Mouse (Mus musculus) forebrain, embryonic 11.5 days (tissue): Measurements from ENCODE around the gene Ankrd65. TPM values are rescaled to one million over a fixed set of nuclear protein-coding genes. Genes with fewer than 3 reads are reported as not detected.

Source experiments
- ATAC-seq: fragments of 200-750 bp; cut with Nextera tagmentation; replicated peaks from 2 replicates; pipeline ENCODE4 v1.8.0; 2017; ENCODE audit warnings: moderate TSS enrichment; ENCODE audit not compliant: low FRiP score
- DNase-seq: peaks from one replicate; pipeline ENCODE4 v3.0.0-alpha.2; 2017; ENCODE audit warnings: low spot score
- H3K27ac ChIP-seq: fragments of 300-500 bp; sonication (generic); 2 replicates; pipeline ENCODE4 v1.5.1; 2014; ENCODE audit warnings: low read depth, low read length
- H3K27me3 ChIP-seq: fragments of 300-500 bp; sonication (generic); 2 replicates; pipeline ENCODE4 v1.6.1; 2014; ENCODE audit warnings: mild to moderate bottlenecking, low read length, mixed read lengths; ENCODE audit not compliant: control insufficient read depth, insufficient read depth
- H3K36me3 ChIP-seq: fragments of 300-500 bp; sonication (generic); 2 replicates; pipeline ENCODE4 v1.6.1; 2014; ENCODE audit warnings: mild to moderate bottlenecking, low read length, moderate library complexity, mixed read lengths; ENCODE audit not compliant: control insufficient read depth, insufficient read depth
- H3K4me1 ChIP-seq: fragments of 300-500 bp; sonication (generic); replicated peaks from 2 replicates; pipeline ENCODE4 v1.6.1; 2014; ENCODE audit warnings: low read length, mixed read lengths; ENCODE audit not compliant: control insufficient read depth, insufficient read depth
- H3K4me2 ChIP-seq: fragments of 300-500 bp; sonication (generic); 2 replicates; pipeline ENCODE4 v1.6.1; 2014; ENCODE audit warnings: low read depth, mild to moderate bottlenecking, low read length, moderate library complexity, mixed read lengths; ENCODE audit not compliant: severe bottlenecking
- H3K4me3 ChIP-seq: fragments of 300-500 bp; sonication (generic); 2 replicates; pipeline ENCODE4 v1.5.1; 2014; ENCODE audit warnings: low read depth, low read length
- H3K9ac ChIP-seq: fragments of 300-500 bp; sonication (generic); 2 replicates; pipeline ENCODE4 v1.6.1; 2014; ENCODE audit warnings: low read length
- H3K9me3 ChIP-seq: fragments of 300-500 bp; sonication (generic); 2 replicates; pipeline ENCODE4 v1.6.1; 2016; ENCODE audit warnings: low read length, mixed read lengths; ENCODE audit not compliant: control insufficient read depth
- WGBS: fragments of 180-500 bp; shearing (Covaris S2); extraction: QIAGEN DNeasy Blood & Tissue Kit; methylation state at CpG from one replicate; pipeline ENCODE4 v1.1.7; 2014; 5-methylcytosine and 5-hydroxymethylcytosine counted together
- polyA plus RNA-seq: library from polyadenylated mRNA; unstranded; fragments of >200 nt; fragmentation: Nextera tagmentation; extraction: Ambion mirVana; gene quantifications from 2 replicates; pipeline ENCODE4 v1.2.1, GENCODE M21; 2014

Gene Ankrd65
- polyA plus RNA-seq, 1 experiment from 2014 or later = not detected

DNA sequence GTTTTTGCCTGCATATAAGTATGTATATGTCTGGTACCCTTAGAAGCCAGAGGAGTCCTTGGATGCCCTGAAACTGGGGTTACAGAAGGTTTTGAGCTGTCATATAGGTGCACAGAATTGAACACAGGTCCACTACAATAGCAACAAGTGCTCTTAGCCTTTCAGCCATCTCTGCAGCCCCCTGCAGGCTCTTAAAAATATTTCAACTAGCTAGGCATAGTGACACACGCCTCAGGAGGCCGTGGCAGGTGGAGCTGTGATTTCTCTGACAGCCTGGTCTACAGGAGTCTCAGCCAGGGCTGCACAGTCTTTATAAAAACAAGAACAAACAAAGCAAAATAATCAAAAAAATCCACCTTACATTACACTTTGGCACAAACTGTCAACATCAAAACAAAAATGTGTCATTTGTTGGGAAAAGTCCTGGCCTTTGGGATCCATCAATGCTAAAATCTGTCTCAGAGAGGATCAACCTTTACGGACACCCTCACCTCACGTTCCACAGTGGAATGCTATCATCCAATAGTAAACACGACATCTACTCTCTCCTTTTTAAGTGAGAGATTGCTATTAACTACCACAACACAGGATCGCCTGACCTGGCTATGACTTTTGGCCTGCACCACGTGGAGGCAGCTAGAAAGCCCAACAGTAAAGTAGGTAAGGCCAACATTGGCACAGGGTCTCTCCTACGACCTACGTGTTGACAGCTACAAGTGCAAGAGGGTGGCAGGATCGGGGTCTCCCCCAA is 30.2 kb upstream of the Ankrd65 start:
- peak overlapping the region; percentile 62 for H3K4me2 ChIP-seq
- H3K27ac ChIP-seq = no peak overlapping the region
- no peaks in the 10 kb centered on the region for H3K9me3 ChIP-seq
- no peaks in the 10 kb centered on the region for H3K27me3 ChIP-seq
- H3K9ac ChIP-seq = peak overlapping the region; percentile 76
- H3K4me3 ChIP-seq = peak overlapping the region; percentile 81
- DNase-seq (no peak), ATAC-seq (no peak)
- peaks cover 3% of the 10 kb centered on the region; the same call in 1 of the 2 replicates for H3K36me3 ChIP-seq
- peaks cover 10% of the 10 kb centered on the region for H3K4me1 ChIP-seq
- WGBS = 7% methylated on average over 10 of the region's 10 CpGs

DNA sequence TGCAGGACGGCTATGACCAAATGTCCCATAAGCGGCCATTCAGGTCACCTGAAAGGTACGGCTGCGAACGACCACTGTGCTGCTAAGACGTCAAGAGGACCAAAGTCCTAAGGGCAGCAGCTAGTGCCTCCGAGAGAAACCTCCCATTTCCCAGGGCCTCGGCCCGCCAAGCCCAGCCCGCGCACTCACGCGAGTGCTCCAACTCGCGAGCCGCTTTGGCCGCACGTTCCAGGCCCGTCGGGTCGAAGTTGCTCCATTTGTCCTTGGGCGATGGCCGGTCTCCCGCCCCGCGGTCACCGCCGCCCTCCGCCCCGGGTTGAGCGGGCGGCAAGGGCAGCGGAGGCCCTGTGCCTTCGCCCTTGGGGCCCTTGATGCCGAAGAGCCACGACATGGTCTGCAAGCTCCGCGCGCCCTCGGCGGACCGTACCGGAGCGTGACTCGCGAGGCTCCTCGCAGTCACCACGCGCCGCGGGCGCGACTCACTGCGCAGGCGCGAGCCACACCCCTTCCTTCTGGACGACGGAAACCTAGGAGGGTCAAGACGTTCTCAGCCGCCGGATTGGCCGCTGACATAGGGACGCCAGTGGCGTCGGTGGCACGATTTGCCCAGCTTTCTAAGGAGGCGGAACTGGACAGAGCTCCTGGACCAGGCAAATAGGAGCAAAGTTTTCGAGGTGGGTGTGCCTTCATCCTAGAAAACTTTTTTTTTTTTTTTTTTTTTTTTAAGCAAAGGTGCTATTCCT is 29.5 kb upstream of the Ankrd65 start, which contains the start of gene Atad3a:
Gene Atad3a (minus strand): TSS at position 481 of the 743 bp plus-strand sequence.
- DNase-seq = peak; percentile 98
- Histone ChIP-seq H3K36me3 (no peaks in the 10 kb centered on the region; the same call in 1 of the 2 replicates), H3K4me3 (peak within 1 kb of the TSS; percentile 81), H3K4me1 (peaks cover 10% of the 10 kb centered on the region), H3K27ac (no peak within 1 kb of the TSS), H3K9me3 (no peaks in the 10 kb centered on the region), H3K27me3 (no peaks in the 10 kb centered on the region), H3K4me2 (peak within 1 kb of the TSS; percentile 91), H3K9ac (peak within 1 kb of the TSS; percentile 76)
- 0% methylated on average over 68 of the region's 68 CpGs for WGBS
- ATAC-seq = peak; percentile 97

DNA sequence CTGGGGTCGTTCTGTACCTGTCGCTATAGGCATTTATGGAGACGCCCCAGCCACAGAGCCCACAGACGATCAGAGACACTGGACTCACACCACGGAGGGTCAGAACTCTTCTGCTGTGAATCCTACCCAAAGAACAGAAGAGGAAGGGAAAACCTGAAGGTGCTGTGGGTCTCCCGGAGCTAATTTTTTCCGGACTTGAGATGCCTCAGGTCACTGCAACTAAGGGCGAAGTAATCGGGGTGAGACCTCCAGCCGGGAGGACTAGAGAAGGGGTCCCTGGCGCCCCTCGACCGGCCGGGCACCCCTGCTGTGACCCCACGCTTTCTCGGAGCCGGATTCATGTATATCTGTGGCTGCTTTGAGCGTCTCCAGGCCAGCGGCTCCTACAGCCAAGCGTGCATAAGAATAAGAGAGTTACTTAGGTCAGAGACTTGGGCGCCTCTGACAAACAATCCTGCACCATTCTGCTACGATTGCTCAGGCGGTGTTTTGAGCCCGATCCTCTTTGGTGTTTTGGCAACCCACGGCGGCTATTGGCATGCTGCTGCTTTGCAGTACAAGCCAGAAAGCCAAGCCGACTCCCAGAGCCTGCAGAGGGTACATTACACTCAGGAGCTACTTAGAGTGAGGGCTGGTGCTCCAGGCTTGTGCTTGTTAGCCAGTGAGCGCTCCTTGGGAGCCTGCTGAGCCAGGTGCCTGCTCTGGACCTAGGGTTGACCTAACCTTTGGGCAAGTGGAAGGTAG is 28.7 kb upstream of the Ankrd65 start:
- 3% methylated on average over 28 of the region's 28 CpGs for WGBS
- peak overlapping the region; percentile 76 for H3K9ac ChIP-seq
- H3K4me2 ChIP-seq = peak overlapping the region; percentile 91
- no peaks in the 10 kb centered on the region for H3K27me3 ChIP-seq
- DNase-seq (no peak), ATAC-seq (0 out of 2 replicates have a peak, but pooled peaks have one; percentile 2)
- no peaks in the 10 kb centered on the region for H3K36me3 ChIP-seq
- H3K4me3 ChIP-seq = peak overlapping the region; percentile 81
- H3K4me1 ChIP-seq = peaks cover 10% of the 10 kb centered on the region
- H3K27ac ChIP-seq = no peak overlapping the region
- H3K9me3 ChIP-seq = no peaks in the 10 kb centered on the region

DNA sequence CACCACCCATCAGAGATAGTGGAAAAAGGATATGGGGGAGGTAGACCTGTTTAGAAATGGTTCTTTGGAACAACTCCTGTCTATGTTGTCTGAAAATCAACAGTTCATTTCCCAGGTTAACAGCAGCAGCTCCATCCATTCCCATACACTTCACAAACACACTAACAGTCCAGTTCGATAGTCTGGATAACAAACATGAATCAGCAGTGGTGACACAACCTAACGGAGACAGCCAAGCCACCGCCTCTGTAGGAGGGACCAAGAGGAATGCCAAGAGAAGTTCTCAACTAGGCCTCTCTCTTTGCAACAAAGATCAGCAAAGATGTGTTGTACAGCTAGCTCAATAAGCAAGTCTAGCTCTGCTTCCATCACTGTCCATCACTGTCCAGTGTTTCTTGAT is 27.9 kb upstream of the Ankrd65 start:
- H3K27ac ChIP-seq = no peak overlapping the region
- H3K36me3 ChIP-seq = no peaks in the 10 kb centered on the region
- DNase-seq (no peak), ATAC-seq (no peak)
- WGBS = 93% methylated on average over 3 of the region's 3 CpGs
- H3K4me2 ChIP-seq = no peak overlapping the region
- no peak overlapping the region for H3K9ac ChIP-seq
- no peak overlapping the region for H3K4me3 ChIP-seq
- no peaks in the 10 kb centered on the region for H3K9me3 ChIP-seq
- H3K27me3 ChIP-seq = no peaks in the 10 kb centered on the region
- H3K4me1 ChIP-seq = peaks cover 10% of the 10 kb centered on the region

DNA sequence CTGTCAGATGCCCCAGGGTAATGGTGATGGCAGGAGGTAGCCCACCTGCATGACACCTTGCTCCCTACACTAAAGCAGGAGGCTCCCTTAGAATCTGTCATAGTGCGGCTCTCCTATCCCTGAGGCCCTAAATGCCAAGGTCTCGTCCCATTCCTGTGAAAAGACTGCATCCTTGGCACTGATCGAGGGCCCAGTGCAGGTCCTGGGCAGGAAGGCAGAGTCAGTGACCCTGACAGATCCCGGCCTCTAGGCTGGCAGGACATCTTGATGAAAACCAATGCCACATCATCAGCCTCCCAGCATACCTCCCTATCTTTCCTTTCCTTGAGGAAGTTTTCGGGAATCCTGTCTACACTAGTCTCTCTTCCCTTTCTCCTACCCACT is 20.8 kb upstream of the Ankrd65 start:
- no peak for ATAC-seq
- no peak overlapping the region; the same call in 1 of the 2 replicates for H3K27ac ChIP-seq
- H3K9ac ChIP-seq = peak overlapping the region; percentile 77
- DNase-seq = no peak
- peak overlapping the region; percentile 41 for H3K4me3 ChIP-seq
- no peaks in the 10 kb centered on the region for H3K36me3 ChIP-seq
- WGBS = 61% methylated on average over 5 of the region's 5 CpGs
- no peaks in the 10 kb centered on the region for H3K9me3 ChIP-seq
- peak overlapping the region; percentile 65 for H3K4me2 ChIP-seq
- H3K4me1 ChIP-seq = peaks cover 8% of the 10 kb centered on the region; the same call in 1 of the 2 replicates
- peaks cover 9% of the 10 kb centered on the region for H3K27me3 ChIP-seq

DNA sequence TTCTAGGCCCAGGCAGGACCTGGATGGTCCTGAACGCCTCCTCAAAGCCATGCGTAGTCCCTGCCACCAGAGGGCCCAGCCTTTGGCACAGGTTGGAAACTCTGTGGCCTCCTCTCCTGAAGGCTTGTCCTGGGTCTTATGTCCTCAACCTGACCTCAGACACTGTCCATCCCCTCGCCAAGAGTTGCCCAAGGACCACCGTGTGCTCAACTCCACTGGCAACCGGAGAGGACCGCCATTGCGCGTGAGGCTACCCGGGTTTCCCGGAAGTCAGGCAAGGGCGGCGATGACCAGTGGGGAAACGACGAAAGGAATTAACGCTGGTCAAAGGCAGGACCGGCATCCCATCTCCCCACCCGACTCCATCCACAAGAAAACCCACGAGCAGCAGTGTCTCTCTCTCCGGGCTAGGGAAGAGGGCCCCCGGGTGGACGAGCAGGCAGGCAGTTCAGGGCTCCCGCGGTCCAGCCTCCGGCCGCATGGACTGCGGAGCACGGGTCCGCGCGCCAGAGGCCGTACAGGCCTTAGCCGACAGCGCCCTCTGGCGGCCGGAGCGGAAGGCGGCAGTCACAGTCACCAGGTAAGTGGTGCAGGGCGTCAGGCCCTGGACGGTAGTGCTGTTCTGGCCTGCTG is 20.2 kb upstream of the Ankrd65 start:
- H3K36me3 ChIP-seq = no peaks in the 10 kb centered on the region
- H3K9me3 ChIP-seq = no peaks in the 10 kb centered on the region
- H3K4me1 ChIP-seq = peaks cover 11% of the 10 kb centered on the region; the same call in 1 of the 2 replicates
- no peak overlapping the region; the same call in 1 of the 2 replicates for H3K27ac ChIP-seq
- ATAC-seq = peak; percentile 91
- peak overlapping the region; percentile 41 for H3K4me3 ChIP-seq
- H3K27me3 ChIP-seq = peaks cover 9% of the 10 kb centered on the region
- DNase-seq = peak; percentile 95
- WGBS = under 1% methylated on average over 39 of the region's 39 CpGs
- peak overlapping the region; percentile 65 for H3K4me2 ChIP-seq
- peak overlapping the region; percentile 77 for H3K9ac ChIP-seq

DNA sequence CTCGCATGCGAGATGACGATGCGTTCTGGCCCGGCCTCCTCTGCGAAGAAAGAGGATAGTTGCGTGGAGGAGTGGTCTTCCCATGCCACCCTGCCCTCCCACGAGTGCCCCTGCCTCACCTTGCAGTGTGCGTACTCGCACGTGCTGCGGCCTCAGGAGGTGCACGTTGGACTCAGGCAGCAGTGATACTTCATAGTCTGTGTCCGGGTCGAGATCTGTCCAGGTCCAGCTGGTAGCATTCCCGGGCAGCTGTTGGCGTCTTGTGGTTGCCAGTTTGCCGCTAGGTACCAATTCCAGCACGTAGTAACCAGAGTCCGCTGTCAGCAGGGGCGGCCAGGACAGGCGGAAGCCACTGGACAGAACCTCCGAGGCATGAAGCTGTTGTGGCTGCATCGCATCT is 19.6 kb upstream of the Ankrd65 start:
- Histone ChIP-seq H3K4me1 (peaks cover 11% of the 10 kb centered on the region; the same call in 1 of the 2 replicates), H3K4me2 (peak overlapping the region; percentile 65), H3K4me3 (peak overlapping the region; percentile 41), H3K9ac (peak overlapping the region; percentile 77), H3K36me3 (no peaks in the 10 kb centered on the region), H3K9me3 (no peaks in the 10 kb centered on the region), H3K27me3 (peaks cover 9% of the 10 kb centered on the region), H3K27ac (no peak overlapping the region)
- 39% methylated on average over 23 of the region's 24 CpGs for WGBS
- DNase-seq = no peak
- ATAC-seq = no peak

DNA sequence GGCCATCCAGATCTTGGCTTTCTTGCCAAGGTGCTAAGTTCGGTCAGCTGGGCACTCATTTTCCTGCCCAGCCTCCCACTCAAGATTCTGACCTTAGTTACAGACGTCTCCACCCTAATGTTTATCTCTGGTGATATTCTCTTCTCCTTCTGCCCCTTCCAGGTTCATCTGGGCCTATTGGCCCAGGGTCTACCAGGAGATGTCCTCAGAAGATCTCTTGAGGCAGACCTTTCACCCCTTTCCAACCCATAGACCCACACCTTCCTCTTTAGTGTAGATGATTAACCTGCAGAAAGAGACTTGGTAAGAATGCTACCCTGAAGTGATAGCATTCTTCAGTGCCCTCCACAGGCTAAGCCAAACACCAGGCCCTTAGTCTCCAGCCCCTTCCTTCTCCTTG is 18.5 kb upstream of the Ankrd65 start:
- Histone ChIP-seq H3K27me3 (peaks cover 9% of the 10 kb centered on the region), H3K36me3 (no peaks in the 10 kb centered on the region), H3K9me3 (no peaks in the 10 kb centered on the region), H3K4me1 (peaks cover 11% of the 10 kb centered on the region; the same call in 1 of the 2 replicates), H3K4me2 (no peak overlapping the region), H3K27ac (no peak overlapping the region), H3K4me3 (no peak overlapping the region), H3K9ac (no peak overlapping the region)
- WGBS = 86% methylated on average over 2 of the region's 2 CpGs
- DNase-seq (no peak), ATAC-seq (no peak)
